Mouse (Mus musculus) adrenal gland, postnatal 0 days (tissue): ENCODE data around the gene Sord. TPM values are rescaled to one million over a fixed set of nuclear protein-coding genes. Genes with fewer than 3 reads are reported as not detected.

ENCODE experiments used
- polyA plus RNA-seq: library from polyadenylated mRNA; unstranded; fragments of >200 nt; fragmentation: Nextera tagmentation; extraction: Ambion mirVana; gene quantifications from 2 replicates; pipeline ENCODE4 v1.2.1, GENCODE M21; 2015

Gene Sord
- polyA plus RNA-seq, result 36.0 and 38.2 TPM in 2 replicates

GRCm38 (mm10) chr2:122234611-122235288 lies at the start of gene Sord:
Gene Sord, plus strand, starts transcription at chr2:122234749.

GRCm38 (mm10) chr2:122186106-122186505 lies 48.4 kb upstream of the Sord start, which contains the start of the genes Patl2 and Terb2:
Gene Patl2, minus strand, starts transcription at chr2:122186189.
Gene Terb2, plus strand, starts transcription at chr2:122186272.

GRCm38 (mm10) chr2:122298096-122298499 lies 63.5 kb downstream of the Sord start, which contains the start of gene Duox2:
Gene Duox2, minus strand, starts transcription at chr2:122298449.

GRCm38 (mm10) chr2:122298596-122299490 lies 64.3 kb downstream of the Sord start, which contains the start of gene Duoxa2:
Gene Duoxa2, plus strand, starts transcription at chr2:122298900.

GRCm38 (mm10) chr2:122313536-122313935 lies 79.0 kb downstream of the Sord start, which contains the start of gene Duoxa1:
Gene Duoxa1, minus strand, starts transcription at chr2:122313730.

Other genes starting within 250 kb of the Sord start
- 10.4 and 11.1 TPM in 2 replicates for gene Eif3j1, start 206.2 kb upstream of the Sord start, polyA plus RNA-seq
- gene Spg11, start 116.4 kb upstream of the Sord start, polyA plus RNA-seq, result 3.2 and 4.9 TPM in 2 replicates
- 987 and 1,399 TPM in 2 replicates for gene B2m, start 87.1 kb upstream of the Sord start, polyA plus RNA-seq
- not detected in 2 replicates for gene Trim69, start 74.0 kb upstream of the Sord start, polyA plus RNA-seq
- not detected in 2 replicates for gene Patl2, start 48.6 kb upstream of the Sord start, polyA plus RNA-seq
- gene Terb2, start 48.5 kb upstream of the Sord start, polyA plus RNA-seq, result not detected in 2 replicates
- 0.09 TPM in 1 of 2 replicates, not detected in the other for gene Duox2, start 63.7 kb downstream of the Sord start, polyA plus RNA-seq
- gene Duoxa2, start 64.2 kb downstream of the Sord start, polyA plus RNA-seq, result 0.12 and 0.25 TPM in 2 replicates
- 0.19 and 0.47 TPM in 2 replicates for gene Duoxa1, start 79.0 kb downstream of the Sord start, polyA plus RNA-seq
- 0.03 and 0.06 TPM in 2 replicates for gene Duox1, start 80.9 kb downstream of the Sord start, polyA plus RNA-seq
- gene Shf, start 134.4 kb downstream of the Sord start, polyA plus RNA-seq, result 3.7 and 9.3 TPM in 2 replicates
- 0.19 and 0.62 TPM in 2 replicates for gene Slc28a2, start 191.7 kb downstream of the Sord start, polyA plus RNA-seq